Mouse (Mus musculus): ENCODE data around the gene Tbc1d2. TPM values are rescaled to one million over a fixed set of nuclear protein-coding genes. Genes with fewer than 3 reads are reported as not detected.

Gene Tbc1d2
- total RNA-seq, 2 experiments from 2014 or later, result 1.1 TPM

- intact Hi-C loops (cut with DNase I; ENCODE audit: low total_unique reads), result no loop called here
Observed at GRCm38 (mm10) chr4:46564247-46564646, 85.8 kb downstream of the Tbc1d2 start.

GRCm38 (mm10) chr4:46563847-46564246, 86.2 kb downstream of the Tbc1d2 start:
- peak; percentile 13 for DNase-seq
- intact Hi-C loops (cut with DNase I; ENCODE audit: low total_unique reads), result no loop called here

More at GRCm38 (mm10) chr4:46564247-46564646, 85.8 kb downstream of the Tbc1d2 start:
- no peak for DNase-seq

GRCm38 (mm10) chr4:46562841-46563240, 87.2 kb downstream of the Tbc1d2 start:
- no peak for DNase-seq

GRCm38 (mm10) chr4:46562037-46562436, 88.0 kb downstream of the Tbc1d2 start:
- DNase-seq, result no peak
- intact Hi-C loops (cut with DNase I; ENCODE audit: low total_unique reads), result no loop called here

More at GRCm38 (mm10) chr4:46562841-46563240, 87.2 kb downstream of the Tbc1d2 start:
- intact Hi-C loops (cut with DNase I; ENCODE audit: low total_unique reads), result no loop called here

- intact Hi-C loops (cut with DNase I; ENCODE audit: low total_unique reads), result no loop called here
- DNase-seq, result no peak
Observed at GRCm38 (mm10) chr4:46560069-46560705, 89.8 kb downstream of the Tbc1d2 start.

- intact Hi-C loops (cut with DNase I; ENCODE audit: low total_unique reads), result no loop called here
Observed at GRCm38 (mm10) chr4:46558672-46559667, 91.0 kb downstream of the Tbc1d2 start.

GRCm38 (mm10) chr4:46556933-46557332, 93.1 kb downstream of the Tbc1d2 start:
- intact Hi-C loops (cut with DNase I; ENCODE audit: low total_unique reads), result no loop called here
- no peak for DNase-seq

More at GRCm38 (mm10) chr4:46558672-46559667, 91.0 kb downstream of the Tbc1d2 start:
- no peak for DNase-seq

- intact Hi-C loops (cut with DNase I; ENCODE audit: low total_unique reads), result no loop called here
- DNase-seq, result no peak
Observed at GRCm38 (mm10) chr4:46555762-46556161, 94.2 kb downstream of the Tbc1d2 start.

Other genes with a start within 250 kb of the Tbc1d2 start
- not detected for gene Hemgn, start 236.7 kb downstream of the Tbc1d2 start, total RNA-seq (2021)
- 10 to 100 TPM; 69.9 to 78.8 TPM for gene Anp32b, start 199.3 kb downstream of the Tbc1d2 start, total RNA-seq (2021)
- 10 to 100 TPM; 23.6 to 29.1 TPM for gene Nans, start 161.0 kb downstream of the Tbc1d2 start, total RNA-seq (2021)
- under 1 TPM; 0.66 to 0.93 TPM for gene Trim14, start 114.1 kb downstream of the Tbc1d2 start, total RNA-seq (2021)
- gene Coro2a, start 48.0 kb downstream of the Tbc1d2 start, total RNA-seq (2021), result under 1 TPM; 0.27 to 0.66 TPM

Measured in gastrocnemius, postnatal 14 days (tissue).